Mouse (Mus musculus): Measurements from ENCODE around the gene Vmn1r152. TPM values are rescaled to one million over a fixed set of nuclear protein-coding genes. Genes with fewer than 3 reads are reported as not detected.
"Not testable (repeated sequence)": the region's sequence is repeated elsewhere in the genome, so short reads cannot be mapped to it uniquely, and the experiment has no call there.

Gene Vmn1r152
- not detected for total RNA-seq (2022)

- DNase-seq (ENCODE audit: low spot score in 2 of 2): not testable (repeated sequence)
These were observed at the start of gene Vmn1r152 for GRCm38 (mm10) chr7:22522667-22523066. Gene Vmn1r152, plus strand, starts transcription at chr7:22522967.

GRCm38 (mm10) chr7:22499578-22499977, 23.2 kb upstream of the Vmn1r152 start, which contains the start of gene Vmn1r151:
Gene Vmn1r151, minus strand, starts transcription at chr7:22499678.
- DNase-seq (ENCODE audit: low spot score in 2 of 2): not testable (repeated sequence)

GRCm38 (mm10) chr7:22534787-22535186, 12.0 kb downstream of the Vmn1r152 start, which contains the start of gene Gm8677:
Gene Gm8677, minus strand, starts transcription at chr7:22534887.
- not testable (repeated sequence) for DNase-seq (ENCODE audit: low spot score in 2 of 2)

- DNase-seq (ENCODE audit: low spot score in 2 of 2): not testable (repeated sequence)
These were observed 42.5 kb downstream of the Vmn1r152 start, which contains the start of gene Gm4201 for GRCm38 (mm10) chr7:22565243-22565642. Gene Gm4201, minus strand, starts transcription at chr7:22565343.

Other genes with a start within 250 kb of the Vmn1r152 start
- not detected for gene Gm4187, start 193.2 kb upstream of the Vmn1r152 start, total RNA-seq (2022)
- not detected for gene Gm8660, start 151.9 kb upstream of the Vmn1r152 start, total RNA-seq (2022)
- not detected for gene Vmn1r148, start 109.4 kb upstream of the Vmn1r152 start, total RNA-seq (2022)
- not detected for gene Vmn1r149, start 84.7 kb upstream of the Vmn1r152 start, total RNA-seq (2022)
- not detected for gene Gm10665, start 58.9 kb upstream of the Vmn1r152 start, total RNA-seq (2022)
- not detected for gene Vmn1r151, start 23.3 kb upstream of the Vmn1r152 start, total RNA-seq (2022)
- gene Gm8677, start 11.9 kb downstream of the Vmn1r152 start, total RNA-seq (2022): not detected
- gene Gm4201, start 42.4 kb downstream of the Vmn1r152 start, total RNA-seq (2022): not detected
- not detected for gene Gm4565, start 65.2 kb downstream of the Vmn1r152 start, total RNA-seq (2022)
- gene Vmn1r155, start 135.1 kb downstream of the Vmn1r152 start, total RNA-seq (2022): not detected
- gene Gm8693, start 169.3 kb downstream of the Vmn1r152 start, total RNA-seq (2022): not detected
- not detected for gene Gm4567, start 196.7 kb downstream of the Vmn1r152 start, total RNA-seq (2022)
- not detected for gene Vmn1r157, start 238.7 kb downstream of the Vmn1r152 start, total RNA-seq (2022)

Measured in gastrocnemius, adult 8-10 months (tissue).